Mouse (Mus musculus): ENCODE measurements around the gene Ift172. TPM values are rescaled to one million over a fixed set of nuclear protein-coding genes. Genes with fewer than 3 reads are reported as not detected.
"Not testable (repeated sequence)": the region's sequence is repeated elsewhere in the genome, so short reads cannot be mapped to it uniquely, and the experiment has no call there.

Gene Ift172
- total RNA-seq, 4 experiments from 2014 or later = 33.9 to 50.7 (median 42.3) TPM

- no peak for DNase-seq (ENCODE audit: low spot score)
Measured at GRCm38 (mm10) chr5:31218294-31218693, 72.6 kb downstream of the Ift172 start.

- not testable (repeated sequence) for DNase-seq (ENCODE audit: low spot score)
Measured at GRCm38 (mm10) chr5:31216554-31216953, 74.4 kb downstream of the Ift172 start.

- DNase-seq (ENCODE audit: low spot score) = no peak
Measured at GRCm38 (mm10) chr5:31204421-31204820, 86.5 kb downstream of the Ift172 start.

- no peak for DNase-seq (ENCODE audit: low spot score)
Measured at GRCm38 (mm10) chr5:31203866-31204265, 87.0 kb downstream of the Ift172 start.

Other genes with a start within 250 kb of the Ift172 start
- 10 to 100 TPM; 51.3 to 56.5 (median 53.1) TPM for gene Atraid, start 242.8 kb downstream of the Ift172 start, total RNA-seq (2022)
- gene Slc5a6, start 242.2 kb downstream of the Ift172 start, total RNA-seq (2022) = 10 to 100 TPM; 10.8 to 18.8 (median 12.4) TPM
- gene Cad, start 236.3 kb downstream of the Ift172 start, total RNA-seq (2022) = 10 to 100 TPM; 13.0 to 17.3 (median 16.3) TPM
- not detected for gene Dnajc5g, start 184.8 kb downstream of the Ift172 start, total RNA-seq (2022)
- under 1 TPM in 1 of 4 experiments, not detected in 3; 0.16 TPM for gene Slc30a3, start 182.9 kb downstream of the Ift172 start, total RNA-seq (2022)
- 100 to 1,000 TPM; 360 to 427 (median 392) TPM for gene Trim54, start 174.4 kb downstream of the Ift172 start, total RNA-seq (2022)
- not detected for gene Ucn, start 152.3 kb downstream of the Ift172 start, total RNA-seq (2022)
- gene Mpv17, start 136.9 kb downstream of the Ift172 start, total RNA-seq (2022) = 10 to 100 TPM; 48.1 to 63.1 (median 53.9) TPM
- 1 to 10 TPM in 1 of 4 experiments, under 1 TPM in 3; 0.29 to 3.4 (median 0.55) TPM for gene Gm29609, start 111.2 kb downstream of the Ift172 start, total RNA-seq (2022)
- 10 to 100 TPM; 23.6 to 33.3 (median 26.4) TPM for gene Gtf3c2, start 111.0 kb downstream of the Ift172 start, total RNA-seq (2022)
- gene Snx17, start 97.9 kb downstream of the Ift172 start, total RNA-seq (2022) = 10 to 100 TPM; 62.1 to 65.5 (median 62.7) TPM
- gene Eif2b4, start 97.7 kb downstream of the Ift172 start, total RNA-seq (2022) = 10 to 100 TPM; 40.2 to 53.8 (median 44.7) TPM
- 10 to 100 TPM in 1 of 4 experiments, 1 to 10 TPM in 3; 7.1 to 11.2 (median 8.1) TPM for gene Zfp513, start 88.8 kb downstream of the Ift172 start, total RNA-seq (2022)
- gene Ppm1g, start 70.4 kb downstream of the Ift172 start, total RNA-seq (2022) = 10 to 100 TPM; 45.3 to 71.9 (median 57.3) TPM
- gene Nrbp1, start 50.3 kb downstream of the Ift172 start, total RNA-seq (2022) = 10 to 100 TPM; 75.9 to 87.9 (median 81.8) TPM
- gene Gm9970, start 49.9 kb downstream of the Ift172 start, total RNA-seq (2022) = under 1 TPM in 2 of 4 experiments, not detected in 2; 0.72 to 0.87 TPM
- gene Krtcap3, start 39.4 kb downstream of the Ift172 start, total RNA-seq (2022) = 1 to 10 TPM; 1.3 to 2.5 (median 1.6) TPM
- 1 to 10 TPM; 2.6 to 5.6 (median 5.2) TPM for gene Fndc4, start 5.0 kb upstream of the Ift172 start, total RNA-seq (2022)
- not detected for gene Gckr, start 6.3 kb upstream of the Ift172 start, total RNA-seq (2022)
- 10 to 100 TPM; 24.5 to 27.2 (median 26.8) TPM for gene Zfp512, start 161.3 kb upstream of the Ift172 start, total RNA-seq (2022)
- under 1 TPM in 1 of 4 experiments, not detected in 3; 0.22 TPM for gene 4930548H24Rik, start 194.6 kb upstream of the Ift172 start, total RNA-seq (2022)
- 10 to 100 TPM; 23.0 to 27.7 (median 24.3) TPM for gene Gpn1, start 203.6 kb upstream of the Ift172 start, total RNA-seq (2022)
- gene Slc4a1ap, start 235.9 kb upstream of the Ift172 start, total RNA-seq (2022) = 10 to 100 TPM; 20.2 to 24.4 (median 23.1) TPM
- gene Supt7l, start 236.7 kb upstream of the Ift172 start, total RNA-seq (2022) = 10 to 100 TPM; 12.8 to 13.8 (median 12.9) TPM

Data from heart, adult 8-10 months (tissue).